Mouse (Mus musculus): ENCODE data around the gene Foxp2. TPM values are rescaled to one million over a fixed set of nuclear protein-coding genes. Genes with fewer than 3 reads are reported as not detected.

Foxp2 gene
- polyA plus RNA-seq, 1 experiment = 0.32 TPM

DNA sequence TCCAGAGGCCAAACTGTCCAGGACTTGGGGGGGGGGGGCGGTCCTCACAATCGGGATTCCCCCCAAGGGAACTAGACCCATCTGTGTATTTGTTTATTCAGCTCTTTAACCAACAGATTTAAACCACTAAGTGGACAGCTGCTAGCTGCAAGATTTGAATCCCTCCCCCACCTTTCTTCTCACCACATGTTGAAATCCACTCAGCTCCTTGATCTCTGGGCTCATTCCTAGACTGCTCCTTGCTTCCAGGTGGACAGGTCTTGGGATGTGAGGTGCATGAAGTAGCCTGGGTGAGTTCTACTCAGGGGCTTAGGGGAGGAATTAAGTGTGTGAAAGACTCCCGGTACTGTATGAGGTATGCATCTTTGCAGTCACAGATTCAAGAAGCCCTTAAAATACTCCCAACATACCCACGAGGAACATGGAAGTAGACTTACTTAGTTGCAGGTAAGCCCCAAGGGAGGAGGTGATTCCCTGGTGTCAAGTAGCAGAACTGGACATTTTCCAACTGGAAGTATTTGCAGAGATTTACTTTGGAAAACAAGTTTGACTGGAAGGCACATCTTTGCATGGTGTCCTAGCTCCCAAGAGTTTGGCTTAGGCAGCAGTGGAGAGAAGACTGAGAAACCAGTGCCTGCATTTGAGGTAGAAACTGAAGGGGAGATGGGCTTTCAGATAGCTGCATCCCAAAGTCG is 2.3 kb downstream of the Foxp2 start:
- H3K4me1 ChIP-seq (ENCODE audit: control insufficient read depth, insufficient read depth, low read length) = peaks cover 2% of the 10 kb centered on the region; the same call in 1 of the 2 replicates
- no peak overlapping the region for H3K27ac ChIP-seq (ENCODE audit: insufficient read depth, low read depth, low read length)
- no peak overlapping the region for H3K4me3 ChIP-seq (ENCODE audit: insufficient read depth, low read length)
- TF ChIP-seq CTCF (IDR thresholded peaks at IDR 0.05; ENCODE audit: low read depth, low read length) (no peak), POLR2A (IDR thresholded peaks at IDR 0.05; ENCODE audit: borderline replicate concordance, low read depth, low read length) (no peak)

DNA sequence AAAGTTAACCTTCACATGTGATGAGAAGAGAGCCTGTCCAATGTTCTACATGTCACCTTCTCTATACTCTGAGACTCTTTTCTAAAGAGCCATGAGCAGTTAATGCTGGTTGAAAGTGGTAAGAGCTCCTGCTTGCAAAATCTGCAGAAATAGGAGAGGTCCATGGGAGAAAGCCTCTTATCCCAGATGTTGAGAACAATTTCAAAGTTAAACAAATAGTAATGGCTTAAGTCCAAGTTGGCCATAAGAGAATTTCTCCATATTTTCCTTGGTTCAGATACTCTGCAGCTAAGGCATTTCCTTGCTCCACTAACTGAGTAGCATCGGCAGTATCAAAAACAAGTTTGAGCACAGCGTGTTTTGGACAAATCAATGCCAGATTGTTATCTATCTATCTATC is 13.9 kb downstream of the Foxp2 start:
- Histone ChIP-seq H3K4me3 (ENCODE audit: insufficient read depth, low read length) (no peak overlapping the region), H3K4me1 (ENCODE audit: control insufficient read depth, insufficient read depth, low read length) (no peaks in the 10 kb centered on the region), H3K27ac (ENCODE audit: insufficient read depth, low read depth, low read length) (no peak overlapping the region)
- TF ChIP-seq CTCF (IDR thresholded peaks at IDR 0.05; ENCODE audit: low read depth, low read length) = no peak
- TF ChIP-seq POLR2A (IDR thresholded peaks at IDR 0.05; ENCODE audit: borderline replicate concordance, low read depth, low read length) = no peak

DNA sequence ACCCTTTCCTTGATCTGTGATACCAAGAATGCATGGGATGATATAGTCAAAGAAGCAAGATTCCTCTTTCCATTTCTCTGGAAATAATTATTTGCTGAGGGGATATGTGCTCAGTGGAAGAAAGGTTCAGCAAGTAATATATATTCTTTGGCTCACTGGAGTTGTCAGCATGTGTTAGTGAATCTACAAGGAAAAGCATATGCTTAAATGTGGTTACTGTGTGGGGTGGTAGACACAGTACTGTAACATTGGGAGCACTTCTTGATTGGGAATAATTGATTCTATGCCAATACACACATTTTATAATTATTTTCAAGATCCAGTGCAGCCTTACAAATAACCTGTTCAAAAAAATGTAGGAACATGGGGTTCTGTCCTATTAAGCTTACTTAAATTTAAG is 21.6 kb downstream of the Foxp2 start:
- Histone ChIP-seq H3K4me3 (ENCODE audit: insufficient read depth, low read length) (no peak overlapping the region), H3K27ac (ENCODE audit: insufficient read depth, low read depth, low read length) (no peak overlapping the region), H3K4me1 (ENCODE audit: control insufficient read depth, insufficient read depth, low read length) (no peaks in the 10 kb centered on the region)
- TF ChIP-seq POLR2A (IDR thresholded peaks at IDR 0.05; ENCODE audit: borderline replicate concordance, low read depth, low read length) (no peak), CTCF (IDR thresholded peaks at IDR 0.05; ENCODE audit: low read depth, low read length) (no peak)

DNA sequence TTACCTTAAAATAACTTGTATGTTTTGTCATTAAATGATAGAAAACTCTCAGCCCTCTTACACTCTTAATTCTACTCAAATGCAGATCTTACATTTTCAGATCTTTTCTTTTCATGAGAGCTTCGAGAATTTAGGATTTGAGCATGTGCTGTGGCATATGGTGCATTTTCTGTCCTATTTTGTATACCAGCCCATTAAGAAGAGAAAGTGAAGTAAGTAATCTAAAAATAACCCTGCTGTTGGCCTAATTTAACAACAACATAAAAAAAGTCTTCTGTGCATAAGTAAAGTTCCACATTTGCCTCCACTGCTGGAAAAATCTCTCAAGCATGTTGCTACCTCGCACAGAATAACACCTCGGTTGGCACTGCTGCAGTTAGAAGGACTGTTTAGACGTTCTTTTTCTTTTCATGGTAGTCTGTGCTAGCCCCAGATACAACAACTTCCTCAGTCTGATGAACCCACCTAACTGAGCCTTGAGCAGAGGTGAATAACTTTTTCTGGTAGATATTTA is 23.9 kb downstream of the Foxp2 start:
- Histone ChIP-seq H3K27ac (ENCODE audit: insufficient read depth, low read depth, low read length) (no peak overlapping the region), H3K4me1 (ENCODE audit: control insufficient read depth, insufficient read depth, low read length) (no peaks in the 10 kb centered on the region), H3K4me3 (ENCODE audit: insufficient read depth, low read length) (no peak overlapping the region)
- TF ChIP-seq CTCF (IDR thresholded peaks at IDR 0.05; ENCODE audit: low read depth, low read length) (no peak), POLR2A (IDR thresholded peaks at IDR 0.05; ENCODE audit: borderline replicate concordance, low read depth, low read length) (no peak)

DNA sequence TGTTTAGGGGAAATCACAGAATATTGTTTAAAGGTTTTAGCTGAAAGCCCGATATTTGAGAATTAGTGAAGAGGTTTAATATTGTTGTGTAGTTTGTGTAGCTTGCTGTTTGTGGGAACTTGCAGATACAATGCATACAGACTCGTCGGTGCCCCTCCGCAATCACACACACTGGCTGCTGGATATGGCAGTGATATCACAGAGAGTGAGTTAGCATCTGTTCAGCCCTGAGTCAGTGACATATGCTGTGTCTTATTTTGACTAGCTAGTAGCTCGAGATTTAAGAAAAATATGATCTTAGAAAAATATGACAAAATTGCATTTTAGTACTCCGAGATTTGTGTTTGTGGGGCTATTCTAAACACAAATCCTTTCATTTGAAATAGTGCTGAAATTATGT is 49.9 kb downstream of the Foxp2 start:
- H3K4me3 ChIP-seq (ENCODE audit: insufficient read depth, low read length) = no peak overlapping the region
- H3K27ac ChIP-seq (ENCODE audit: insufficient read depth, low read depth, low read length) = no peak overlapping the region
- H3K4me1 ChIP-seq (ENCODE audit: control insufficient read depth, insufficient read depth, low read length) = no peaks in the 10 kb centered on the region
- TF ChIP-seq CTCF (IDR thresholded peaks at IDR 0.05; ENCODE audit: low read depth, low read length) = no peak
- no peak for TF ChIP-seq POLR2A (IDR thresholded peaks at IDR 0.05; ENCODE audit: borderline replicate concordance, low read depth, low read length)

DNA sequence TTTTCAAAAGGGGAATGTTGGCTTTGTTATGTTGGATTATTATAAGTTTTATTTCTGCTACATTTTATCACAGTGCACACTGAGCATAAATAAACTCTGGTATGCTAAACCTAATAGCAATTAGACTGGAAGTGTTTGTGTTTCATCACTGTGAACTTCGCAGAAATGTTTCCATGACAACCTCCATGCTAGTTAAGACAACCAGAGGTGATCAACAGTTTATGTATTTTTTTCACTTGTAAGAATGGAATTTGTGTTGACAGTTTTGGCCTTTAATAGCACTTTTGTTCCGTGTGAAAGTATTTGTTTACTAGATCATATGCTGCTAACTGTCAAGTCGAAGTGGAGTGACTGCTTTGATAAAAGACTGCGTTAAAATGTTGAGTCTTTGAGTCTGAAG is 51.6 kb downstream of the Foxp2 start:
- H3K27ac ChIP-seq (ENCODE audit: insufficient read depth, low read depth, low read length) = no peak overlapping the region
- no peaks in the 10 kb centered on the region for H3K4me1 ChIP-seq (ENCODE audit: control insufficient read depth, insufficient read depth, low read length)
- no peak overlapping the region for H3K4me3 ChIP-seq (ENCODE audit: insufficient read depth, low read length)
- no peak for TF ChIP-seq POLR2A (IDR thresholded peaks at IDR 0.05; ENCODE audit: borderline replicate concordance, low read depth, low read length)
- TF ChIP-seq CTCF (IDR thresholded peaks at IDR 0.05; ENCODE audit: low read depth, low read length) = no peak

DNA sequence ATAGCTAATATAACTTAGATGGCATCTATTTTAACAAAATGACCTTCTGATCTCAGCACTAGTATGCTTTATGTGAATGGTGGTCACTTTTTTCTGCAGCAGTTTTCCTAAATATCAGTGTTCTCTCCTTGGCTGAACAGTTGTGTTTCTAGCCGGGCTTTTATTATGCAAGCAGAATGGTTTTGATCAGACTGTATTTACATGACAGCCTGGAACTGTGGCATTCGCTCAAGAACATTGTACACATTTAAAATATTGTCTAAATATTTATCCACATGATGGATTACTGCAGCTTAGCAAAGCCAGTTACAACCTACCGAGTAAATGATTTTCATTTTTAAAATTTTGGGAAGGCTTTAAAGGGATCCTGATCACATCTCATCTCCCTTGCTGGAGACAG is 75.9 kb downstream of the Foxp2 start:
- H3K4me1 ChIP-seq (ENCODE audit: control insufficient read depth, insufficient read depth, low read length) = no peaks in the 10 kb centered on the region
- no peak overlapping the region for H3K27ac ChIP-seq (ENCODE audit: insufficient read depth, low read depth, low read length)
- no peak for TF ChIP-seq CTCF (IDR thresholded peaks at IDR 0.05; ENCODE audit: low read depth, low read length)
- TF ChIP-seq POLR2A (IDR thresholded peaks at IDR 0.05; ENCODE audit: borderline replicate concordance, low read depth, low read length) = no peak
- H3K4me3 ChIP-seq (ENCODE audit: insufficient read depth, low read length) = no peak overlapping the region

DNA sequence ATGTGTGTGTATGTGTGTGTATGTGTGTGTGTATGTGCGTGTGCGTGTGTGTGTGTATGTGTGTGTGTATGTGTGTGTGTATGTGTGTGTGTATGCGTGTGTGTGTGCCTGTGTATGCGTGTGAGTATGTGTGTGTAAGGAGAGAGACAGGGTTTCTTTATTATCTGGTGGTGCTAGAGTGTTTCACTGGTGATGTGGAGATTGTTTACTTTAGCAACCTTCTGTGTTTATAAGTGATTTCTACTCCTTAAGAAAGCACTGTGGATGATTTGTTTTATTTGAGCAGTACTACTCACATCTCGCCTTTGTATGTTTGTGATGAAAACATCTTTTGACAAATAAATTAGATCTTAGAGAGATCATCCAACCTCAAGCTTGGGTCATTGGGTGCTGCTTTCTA is 77.1 kb downstream of the Foxp2 start:
- no peak for TF ChIP-seq CTCF (IDR thresholded peaks at IDR 0.05; ENCODE audit: low read depth, low read length)
- no peak for TF ChIP-seq POLR2A (IDR thresholded peaks at IDR 0.05; ENCODE audit: borderline replicate concordance, low read depth, low read length)
- Histone ChIP-seq H3K27ac (ENCODE audit: insufficient read depth, low read depth, low read length) (no peak overlapping the region), H3K4me3 (ENCODE audit: insufficient read depth, low read length) (no peak overlapping the region), H3K4me1 (ENCODE audit: control insufficient read depth, insufficient read depth, low read length) (no peaks in the 10 kb centered on the region)

DNA sequence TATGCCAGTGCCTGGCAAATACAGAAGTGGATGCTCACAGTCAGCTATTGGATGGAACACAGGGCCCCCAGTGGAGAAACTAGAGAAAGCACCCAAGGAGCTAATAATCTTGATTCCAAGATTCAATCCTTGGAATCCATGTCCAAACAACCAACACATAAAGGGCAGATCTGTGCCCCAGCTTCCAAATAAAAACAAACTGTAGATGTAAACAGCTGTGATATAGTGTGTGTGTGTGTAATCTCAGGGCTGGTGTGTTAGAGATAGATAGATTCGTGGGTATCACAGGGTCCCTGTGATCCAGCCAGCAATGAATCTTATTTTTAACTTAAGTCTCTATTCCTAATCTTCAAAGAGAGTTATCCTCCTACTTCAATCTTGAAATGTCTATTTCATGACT is 107.0 kb downstream of the Foxp2 start:
- Histone ChIP-seq H3K4me1 (ENCODE audit: control insufficient read depth, insufficient read depth, low read length) (no peaks in the 10 kb centered on the region), H3K27ac (ENCODE audit: insufficient read depth, low read depth, low read length) (no peak overlapping the region), H3K4me3 (ENCODE audit: insufficient read depth, low read length) (no peak overlapping the region)
- TF ChIP-seq POLR2A (IDR thresholded peaks at IDR 0.05; ENCODE audit: borderline replicate concordance, low read depth, low read length) (no peak), CTCF (IDR thresholded peaks at IDR 0.05; ENCODE audit: low read depth, low read length) (no peak)

DNA sequence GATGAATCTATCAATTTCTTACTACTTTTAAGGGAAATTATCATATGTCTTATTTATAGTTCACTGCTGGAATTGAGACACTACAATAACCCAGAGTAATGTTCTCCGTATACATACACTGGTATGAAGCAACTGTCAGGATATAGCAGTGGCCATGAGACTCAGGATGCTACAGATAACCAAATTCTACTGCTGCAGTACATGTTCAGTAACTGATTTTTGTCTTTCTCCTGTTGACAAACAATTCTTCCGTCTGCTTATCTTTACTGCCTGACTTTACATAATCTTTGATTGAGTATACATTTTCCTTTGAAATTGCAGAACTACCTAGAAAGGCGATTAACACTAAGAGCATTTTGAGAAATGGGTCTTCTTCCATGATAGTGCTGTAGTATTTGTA is 127.3 kb downstream of the Foxp2 start:
- Histone ChIP-seq H3K4me3 (ENCODE audit: insufficient read depth, low read length) (no peak overlapping the region), H3K27ac (ENCODE audit: insufficient read depth, low read depth, low read length) (no peak overlapping the region), H3K4me1 (ENCODE audit: control insufficient read depth, insufficient read depth, low read length) (no peaks in the 10 kb centered on the region)
- TF ChIP-seq POLR2A (IDR thresholded peaks at IDR 0.05; ENCODE audit: borderline replicate concordance, low read depth, low read length) = no peak
- no peak for TF ChIP-seq CTCF (IDR thresholded peaks at IDR 0.05; ENCODE audit: low read depth, low read length)
